Mouse (Mus musculus): ENCODE measurements at regions not wholly inside any gene's neighbourhood (a gene's known extent, or its start where the extent isn't known, plus 50 kb on each side); places are given as distances from the start of the nearest gene placed in this dataset.

GRCm38 (mm10) chr7:74107176-74107928 is 93.9 kb upstream of the St8sia2 start:
- ATAC-seq (replicated peaks) = peak; percentile 35; the same call in 1 of the 2 replicates
- H3K27ac ChIP-seq (replicated peaks) = no peak overlapping the region
- H3K27me3 ChIP-seq = no peaks in the 10 kb centered on the region
- no peaks in the 10 kb centered on the region for H3K36me3 ChIP-seq
- 35% methylated on average over 5 of the region's 5 CpGs for WGBS
- no peak overlapping the region for H3K4me2 ChIP-seq (replicated peaks)
- no peak overlapping the region for H3K9ac ChIP-seq (replicated peaks)
- H3K4me3 ChIP-seq = no peak overlapping the region
- 0 out of 2 replicates have a peak, but pooled peaks cover 4% of the 10 kb centered on the region for H3K4me1 ChIP-seq
- no peaks in the 10 kb centered on the region for H3K9me3 ChIP-seq

GRCm38 (mm10) chr7:74091402-74092025 is 78.0 kb upstream of the St8sia2 start:
- H3K4me2 ChIP-seq (replicated peaks) = no peak overlapping the region
- H3K9ac ChIP-seq (replicated peaks) = no peak overlapping the region
- peaks cover 4% of the 10 kb centered on the region; the same call in 1 of the 2 replicates for H3K9me3 ChIP-seq
- peaks cover 10% of the 10 kb centered on the region; the same call in 1 of the 2 replicates for H3K27me3 ChIP-seq
- no peaks in the 10 kb centered on the region for H3K36me3 ChIP-seq
- no peak overlapping the region for H3K4me3 ChIP-seq
- H3K4me1 ChIP-seq = no peaks in the 10 kb centered on the region
- peak; percentile 90 for ATAC-seq (replicated peaks)
- no peak overlapping the region for H3K27ac ChIP-seq (replicated peaks)
- WGBS = 12% methylated on average over 3 of the region's 3 CpGs

GRCm38 (mm10) chr7:74080846-74081235 is 67.4 kb upstream of the St8sia2 start:
- ATAC-seq (replicated peaks) = no peak
- 92% methylated on average over 4 of the region's 4 CpGs for WGBS

GRCm38 (mm10) chr7:74080079-74080845 is 66.8 kb upstream of the St8sia2 start:
- no peak overlapping the region for H3K27ac ChIP-seq (replicated peaks)
- no peak overlapping the region for H3K4me3 ChIP-seq
- no peaks in the 10 kb centered on the region for H3K9me3 ChIP-seq
- no peaks in the 10 kb centered on the region for H3K27me3 ChIP-seq
- no peak for ATAC-seq (replicated peaks)
- H3K9ac ChIP-seq (replicated peaks) = no peak overlapping the region
- 84% methylated on average over 9 of the region's 9 CpGs for WGBS
- no peaks in the 10 kb centered on the region for H3K36me3 ChIP-seq
- no peaks in the 10 kb centered on the region for H3K4me1 ChIP-seq
- H3K4me2 ChIP-seq (replicated peaks) = no peak overlapping the region

More at GRCm38 (mm10) chr7:74080846-74081235, 67.4 kb upstream of the St8sia2 start:
- H3K4me2 ChIP-seq (replicated peaks) = no peak overlapping the region
- no peak overlapping the region for H3K9ac ChIP-seq (replicated peaks)
- no peaks in the 10 kb centered on the region for H3K36me3 ChIP-seq
- H3K4me1 ChIP-seq = no peaks in the 10 kb centered on the region
- H3K9me3 ChIP-seq = no peaks in the 10 kb centered on the region
- H3K27ac ChIP-seq (replicated peaks) = no peak overlapping the region
- H3K27me3 ChIP-seq = no peaks in the 10 kb centered on the region
- H3K4me3 ChIP-seq = no peak overlapping the region

- no peaks in the 10 kb centered on the region for H3K9me3 ChIP-seq
- H3K27ac ChIP-seq (replicated peaks) = no peak overlapping the region
- ATAC-seq (replicated peaks) = no peak
- WGBS = 33% methylated on average over 3 of the region's 3 CpGs
- H3K27me3 ChIP-seq = no peaks in the 10 kb centered on the region
- no peaks in the 10 kb centered on the region for H3K4me1 ChIP-seq
- no peak overlapping the region for H3K4me3 ChIP-seq
- H3K36me3 ChIP-seq = no peaks in the 10 kb centered on the region
- H3K9ac ChIP-seq (replicated peaks) = no peak overlapping the region
- no peak overlapping the region for H3K4me2 ChIP-seq (replicated peaks)
These were observed 59.1 kb upstream of the St8sia2 start for GRCm38 (mm10) chr7:74072632-74073031.

GRCm38 (mm10) chr7:74070836-74071235 is 57.3 kb upstream of the St8sia2 start:
- Histone ChIP-seq H3K4me1 (no peaks in the 10 kb centered on the region), H3K4me3 (no peak overlapping the region), H3K9ac (replicated peaks) (no peak overlapping the region), H3K36me3 (no peaks in the 10 kb centered on the region), H3K27me3 (no peaks in the 10 kb centered on the region), H3K27ac (replicated peaks) (no peak overlapping the region), H3K4me2 (replicated peaks) (no peak overlapping the region), H3K9me3 (no peaks in the 10 kb centered on the region)
- ATAC-seq (replicated peaks) = no peak
- 77% methylated on average over 2 of the region's 2 CpGs for WGBS

GRCm38 (mm10) chr7:74065449-74066099 is 52.1 kb upstream of the St8sia2 start:
- no peak overlapping the region for H3K4me3 ChIP-seq
- no peaks in the 10 kb centered on the region for H3K36me3 ChIP-seq
- H3K27ac ChIP-seq (replicated peaks) = no peak overlapping the region
- H3K9me3 ChIP-seq = no peaks in the 10 kb centered on the region
- H3K4me1 ChIP-seq = no peaks in the 10 kb centered on the region
- H3K9ac ChIP-seq (replicated peaks) = no peak overlapping the region
- H3K4me2 ChIP-seq (replicated peaks) = no peak overlapping the region
- no peaks in the 10 kb centered on the region for H3K27me3 ChIP-seq
- ATAC-seq (replicated peaks) = no peak
- WGBS = 74% methylated on average over 4 of the region's 4 CpGs
